Mouse (Mus musculus) MEL (cell line): ENCODE data around the gene Rheb. TPM values are rescaled to one million over a fixed set of nuclear protein-coding genes. Genes with fewer than 3 reads are reported as not detected.

Experiments
- DNase-seq: peaks from one replicate; pipeline ENCODE4 v3.0.0; 2011; ENCODE audit warnings: low read depth, low spot score
- H3K27ac ChIP-seq: 2 replicates; pipeline ENCODE4 v1.5.1; 2012; ENCODE audit warnings: low read depth, mild to moderate bottlenecking, control low read depth, low read length, moderate library complexity; ENCODE audit not compliant: control insufficient read depth
- H3K27me3 ChIP-seq, 2 experiments: fragments of 150-350 bp in 1 of 2; sonication (generic) in 1 of 2; 2 replicates each; pipeline ENCODE4 v1.6.1; 2012; ENCODE audit warnings: low read length in 2 of 2, mild to moderate bottlenecking in 2 of 2, improper control_type of control experiment in 1 of 2, moderate library complexity in 1 of 2; ENCODE audit not compliant: insufficient read depth in 2 of 2, control insufficient read depth in 1 of 2
- H3K36me3 ChIP-seq, 2 experiments: 2 replicates each; pipeline ENCODE4 v1.6.1; 2012 to 2014; ENCODE audit warnings: low read length in 2 of 2, improper control_type of control experiment in 1 of 2, inconsistent platforms in 1 of 2, mild to moderate bottlenecking in 1 of 2; ENCODE audit not compliant: insufficient read depth in 2 of 2, control insufficient read depth in 1 of 2
- H3K4me1 ChIP-seq, 2 experiments: fragments of 150-350 bp in 1 of 2; sonication (generic) in 1 of 2; 2 replicates each; pipeline ENCODE4 v1.6.1; 2012; ENCODE audit warnings: low read length in 2 of 2, improper control_type of control experiment in 1 of 2, mild to moderate bottlenecking in 1 of 2; ENCODE audit not compliant: insufficient read depth in 2 of 2, control insufficient read depth in 1 of 2
- H3K4me3 ChIP-seq, 2 experiments: fragments of 150-350 bp in 1 of 2; sonication (generic) in 1 of 2; 2 replicates each; pipeline ENCODE4 v1.5.1; 2012; ENCODE audit warnings: low read depth in 2 of 2, low read length in 2 of 2, mild to moderate bottlenecking in 2 of 2, moderate library complexity in 2 of 2, control low read depth in 1 of 2, improper control_type of control experiment in 1 of 2; ENCODE audit not compliant: control insufficient read depth in 1 of 2, insufficient read depth in 1 of 2
- H3K79me2 ChIP-seq: 2 replicates; pipeline ENCODE4 v1.6.1; 2012; ENCODE audit warnings: mild to moderate bottlenecking, low read length, moderate library complexity; ENCODE audit not compliant: control insufficient read depth, poor library complexity, insufficient read depth
- H3K9ac ChIP-seq: 2 replicates; pipeline ENCODE4 v1.6.1; 2012; ENCODE audit warnings: low read depth, mild to moderate bottlenecking, control low read depth, low read length, moderate library complexity; ENCODE audit not compliant: control insufficient read depth, poor library complexity, severe bottlenecking
- H3K9me3 ChIP-seq: fragments of 150-350 bp; sonication (generic); replicated peaks from 2 replicates; pipeline ENCODE4 v1.6.1; 2012; ENCODE audit warnings: mild to moderate bottlenecking, low read length, improper control_type of control experiment, moderate library complexity; ENCODE audit not compliant: insufficient read depth
- CHD2 ChIP-seq: IDR thresholded peaks from 2 replicates; pipeline ENCODE4 v1.6.1; 2011; ENCODE audit warnings: low read length, improper control_type of control experiment
- ETS1 ChIP-seq: IDR thresholded peaks from 2 replicates; pipeline ENCODE4 v1.6.1; 2012; ENCODE audit warnings: low read depth, mild to moderate bottlenecking, inconsistent platforms, low read length, improper control_type of control experiment, moderate library complexity
- GABPA ChIP-seq: IDR thresholded peaks from 2 replicates; pipeline ENCODE4 v1.6.1; 2012; ENCODE audit warnings: low read depth, mild to moderate bottlenecking, inconsistent platforms, low read length, improper control_type of control experiment, moderate library complexity
- GATA1 ChIP-seq: IDR thresholded peaks from 2 replicates; pipeline ENCODE4 v1.6.1; 2011; ENCODE audit warnings: low read depth, low read length, improper control_type of control experiment
- MAFK ChIP-seq: IDR thresholded peaks from 2 replicates; pipeline ENCODE4 v1.6.1; 2011; ENCODE audit warnings: low read depth, mild to moderate bottlenecking, low read length, improper control_type of control experiment, borderline replicate concordance
- MAZ ChIP-seq: IDR thresholded peaks from 2 replicates; pipeline ENCODE4 v1.6.1; 2012; ENCODE audit warnings: low read depth, mild to moderate bottlenecking, inconsistent platforms, low read length, improper control_type of control experiment
- MYB ChIP-seq: IDR thresholded peaks from 2 replicates; pipeline ENCODE4 v1.6.1; 2011; ENCODE audit warnings: mild to moderate bottlenecking, low read depth, low read length, improper control_type of control experiment
- NELFE ChIP-seq: IDR thresholded peaks from 2 replicates; pipeline ENCODE4 v1.6.1; 2011; ENCODE audit warnings: low read depth, low read length, improper control_type of control experiment
- NRF1 ChIP-seq: IDR thresholded peaks from 2 replicates; pipeline ENCODE4 v1.6.1; 2014; ENCODE audit warnings: low read depth, mild to moderate bottlenecking, inconsistent platforms, low read length, improper control_type of control experiment, moderate library complexity; ENCODE audit not compliant: poor library complexity, insufficient read depth, severe bottlenecking
- POLR2A ChIP-seq, 2 experiments: IDR thresholded peaks; 2 replicates each; pipeline ENCODE4 v1.6.1; 2011 to 2012; ENCODE audit warnings: low read length in 2 of 2, mild to moderate bottlenecking in 2 of 2, control low read depth in 1 of 2, improper control_type of control experiment in 1 of 2, low read depth in 1 of 2, moderate library complexity in 1 of 2; ENCODE audit not compliant: control insufficient read depth in 1 of 2, insufficient read depth in 1 of 2, poor library complexity in 1 of 2
- SIN3A ChIP-seq: IDR thresholded peaks from 2 replicates; pipeline ENCODE4 v1.6.1; 2012; ENCODE audit warnings: low read length, improper control_type of control experiment, inconsistent platforms
- TBP ChIP-seq: IDR thresholded peaks from 2 replicates; pipeline ENCODE4 v1.8.0; 2011; ENCODE audit warnings: low read depth, low read length, improper control_type of control experiment
- TCF12 ChIP-seq: IDR thresholded peaks from 2 replicates; pipeline ENCODE4 v1.6.1; 2014; ENCODE audit warnings: low read depth, mild to moderate bottlenecking, inconsistent platforms, low read length, improper control_type of control experiment, moderate library complexity
- USF1 ChIP-seq: IDR thresholded peaks from 2 replicates; pipeline ENCODE4 v1.6.1; 2014; ENCODE audit warnings: low read depth, mild to moderate bottlenecking, inconsistent platforms, low read length, improper control_type of control experiment, moderate library complexity
- ZKSCAN1 ChIP-seq: IDR thresholded peaks from 2 replicates; pipeline ENCODE4 v1.6.1; 2012; ENCODE audit warnings: low read depth, mild to moderate bottlenecking, inconsistent platforms, low read length, improper control_type of control experiment, moderate library complexity
- polyA plus RNA-seq, 2 experiments: library from polyadenylated mRNA; stranded (reverse) in 1 of 2; unstranded in 1 of 2; fragments of >175 nt in 1 of 2; fragments of >200 nt in 1 of 2; gene quantifications; 2 replicates each; pipeline versions ENCODE4 v1.2.1 to v1.2.4; 2012; ENCODE audit warnings: low replicate concordance in 2 of 2, low read depth in 1 of 2; ENCODE audit not compliant: insufficient read length in 2 of 2, insufficient read depth in 1 of 2, missing spikeins in 1 of 2
- total RNA-seq: library from RNA; depleted of rRNA; stranded (reverse); fragments of 300-350 nt; gene quantifications from 2 replicates; pipeline ENCODE4 v1.2.3, GENCODE M21; 2012

Rheb gene
- total and polyA plus RNA-seq, 3 experiments, result 61.3 to 731 (median 114) TPM

- Histone ChIP-seq H3K27ac (no peak overlapping the region), H3K9ac (no peak overlapping the region), H3K27me3 (no peaks in the 10 kb centered on the region)
- TF ChIP-seq POLR2A (IDR thresholded peaks at IDR 0.05; ENCODE audit: control insufficient read depth in 1 of 2, insufficient read depth in 1 of 2, low read depth in 1 of 2, low read length in 2 of 2, poor library complexity in 1 of 2) (no peak), TBP (no peak), SIN3A (no peak), GABPA (no peak), TCF12 (no peak), MYB (no peak), ETS1 (no peak), USF1 (no peak)
- TF ChIP-seq, all 39 proteins: peak for 0
- peaks cover 45% of the 10 kb centered on the region for H3K79me2 ChIP-seq
- peaks cover 7 to 16% of the 10 kb centered on the region in 2 experiments for H3K36me3 ChIP-seq
- H3K9me3 ChIP-seq, result no peaks in the 10 kb centered on the region
- no peak overlapping the region for H3K4me3 ChIP-seq
- H3K4me1 ChIP-seq, result peaks cover 2 to 4% of the 10 kb centered on the region in 2 experiments; a peak in 3 of 4 replicates
- no peak for DNase-seq
Observed at GRCm38 (mm10) chr5:24821403-24821841, 21.0 kb downstream of the Rheb start.

GRCm38 (mm10) chr5:24820627-24821026 lies 21.8 kb downstream of the Rheb start:
- DNase-seq, result no peak
- H3K79me2 ChIP-seq, result peaks cover 39% of the 10 kb centered on the region
- TF ChIP-seq NELFE (no peak), MAFK (no peak), MAZ (no peak)
- no peak overlapping the region for H3K4me3 ChIP-seq
- H3K27me3 ChIP-seq, result no peaks in the 10 kb centered on the region
- H3K4me1 ChIP-seq, result no peaks in the 10 kb centered on the region
- no peak overlapping the region for H3K27ac ChIP-seq
- H3K9ac ChIP-seq, result no peak overlapping the region
- H3K36me3 ChIP-seq, result peaks cover under 1 to 24% of the 10 kb centered on the region in 2 experiments
- no peaks in the 10 kb centered on the region for H3K9me3 ChIP-seq

GRCm38 (mm10) chr5:24817191-24817590 lies 25.2 kb downstream of the Rheb start:
- H3K4me3 ChIP-seq, result no peak overlapping the region
- H3K36me3 ChIP-seq, result peaks cover 19 to 40% of the 10 kb centered on the region in 2 experiments
- H3K79me2 ChIP-seq, result peaks cover 18% of the 10 kb centered on the region; the same call in 1 of the 2 replicates
- H3K9ac ChIP-seq, result no peak overlapping the region
- no peak for DNase-seq
- H3K27me3 ChIP-seq, result no peaks in the 10 kb centered on the region
- H3K27ac ChIP-seq, result no peak overlapping the region
- TF ChIP-seq MAFK, result no peak
- TF ChIP-seq ZKSCAN1, result no peak
- TF ChIP-seq CHD2, result no peak
- no peak for TF ChIP-seq SIN3A
- no peak for TF ChIP-seq GATA1
- no peak for TF ChIP-seq NRF1
- peaks cover 0 to 6% of the 10 kb centered on the region in 2 experiments; a peak in 2 of 4 replicates for H3K4me1 ChIP-seq
- no peaks in the 10 kb centered on the region for H3K9me3 ChIP-seq
